Mouse (Mus musculus) stomach, embryonic 14.5 days (tissue): ENCODE data around the gene Chrna10. TPM values are rescaled to one million over a fixed set of nuclear protein-coding genes. Genes with fewer than 3 reads are reported as not detected.

Experiments used
- polyA plus RNA-seq: library from polyadenylated mRNA; unstranded; fragments of >200 nt; fragmentation: Nextera tagmentation; extraction: Ambion mirVana; gene quantifications from 2 replicates; pipeline ENCODE4 v1.2.1, GENCODE M21; 2014

Chrna10 gene
- polyA plus RNA-seq, 1 experiment from 2014 or later = 0.10 TPM

Other genes with a start within 250 kb of the Chrna10 start
- gene Folr1, start 246.0 kb downstream of the Chrna10 start, polyA plus RNA-seq = 1.1 and 1.9 TPM in 2 replicates
- gene Lamtor1, start 210.9 kb downstream of the Chrna10 start, polyA plus RNA-seq = 148 and 159 TPM in 2 replicates
- gene Tomt, start 210.5 kb downstream of the Chrna10 start, polyA plus RNA-seq = 0.13 and 0.74 TPM in 2 replicates
- gene Lrrc51, start 182.9 kb downstream of the Chrna10 start, polyA plus RNA-seq = 8.7 and 11.6 TPM in 2 replicates
- 99.7 and 102 TPM in 2 replicates for gene Numa1, start 182.7 kb downstream of the Chrna10 start, polyA plus RNA-seq
- 3.1 and 3.6 TPM in 2 replicates for gene Il18bp, start 98.1 kb downstream of the Chrna10 start, polyA plus RNA-seq
- 24.7 and 26.1 TPM in 2 replicates for gene Rnf121, start 51.4 kb downstream of the Chrna10 start, polyA plus RNA-seq
- gene Xndc1, start 51.3 kb downstream of the Chrna10 start, polyA plus RNA-seq = 26.3 and 27.5 TPM in 2 replicates
- gene Xntrpc, start 51.1 kb downstream of the Chrna10 start, polyA plus RNA-seq = 1.1 and 1.8 TPM in 2 replicates
- not detected in 2 replicates for gene Trpc2, start 33.7 kb downstream of the Chrna10 start, polyA plus RNA-seq
- 0.41 and 1.1 TPM in 2 replicates for gene Art1, start 15.1 kb downstream of the Chrna10 start, polyA plus RNA-seq
- 0.22 and 0.88 TPM in 2 replicates for gene Art5, start 7.3 kb downstream of the Chrna10 start, polyA plus RNA-seq
- gene Nup98, start 93.3 kb upstream of the Chrna10 start, polyA plus RNA-seq = 51.6 and 53.5 TPM in 2 replicates
- 99.0 and 103 TPM in 2 replicates for gene Pgap2, start 93.4 kb upstream of the Chrna10 start, polyA plus RNA-seq
- 61.6 and 65.1 TPM in 2 replicates for gene Rhog, start 139.2 kb upstream of the Chrna10 start, polyA plus RNA-seq
- 24.9 and 25.6 TPM in 2 replicates for gene Stim1, start 151.0 kb upstream of the Chrna10 start, polyA plus RNA-seq